8 mouse cellular contexts compared by ENCODE assay signal in genomic region chr15:102442490-102442889, GRCm38 (mm10). TPM values are rescaled to one million over a fixed set of nuclear protein-coding genes. Genes with fewer than 3 reads are reported as not detected.
DNase-seq lines count a peak whose midpoint lies in the region; ATAC-seq and TF ChIP-seq lines count a peak whose summit lies in the region.

No protein-coding gene starts in this region.

- no peak overlapping the region for H3K4me2 ChIP-seq in embryonic facial prominence, embryonic 13.5 days
- H3K4me2 ChIP-seq in lung, postnatal 0 days (replicated peaks; ENCODE audit: low read depth, low read length) = no peak overlapping the region

- H3K4me1 ChIP-seq in G1E (ENCODE audit: insufficient read depth, low read depth, low read length) = peaks cover 8% of the 10 kb centered on the region
- H3K4me1 ChIP-seq in embryonic facial prominence, embryonic 13.5 days = peaks cover 7% of the 10 kb centered on the region; the same call in 1 of the 2 replicates
- no peaks in the 10 kb centered on the region for H3K4me1 ChIP-seq in lung, postnatal 0 days (ENCODE audit: insufficient read depth, low read depth, low read length)

- H3K36me3 ChIP-seq in G1E (replicated peaks) = peaks cover 6% of the 10 kb centered on the region
- 0 out of 2 replicates have a peak, but pooled peaks cover 6% of the 10 kb centered on the region for H3K36me3 ChIP-seq in embryonic facial prominence, embryonic 13.5 days
- H3K36me3 ChIP-seq in lung, postnatal 0 days (ENCODE audit: insufficient read depth, low read length) = no peaks in the 10 kb centered on the region

- no peak for TF ChIP-seq EP300 in lung, postnatal 0 days (IDR thresholded peaks at IDR 0.05)

- TF ChIP-seq CTCF in G1E (IDR thresholded peaks at IDR 0.05; ENCODE audit: low read depth, low read length) = peak; percentile 81
- peak; percentile 82 for TF ChIP-seq CTCF in lung, postnatal 0 days (IDR thresholded peaks at IDR 0.05)

- H3K27ac ChIP-seq in embryonic facial prominence, embryonic 13.5 days = no peak overlapping the region
- no peak overlapping the region for H3K27ac ChIP-seq in lung, postnatal 0 days (ENCODE audit: low read length)

- DNase-seq in G1E (ENCODE audit: low spot score) = peak; percentile 40
- peak; percentile 88 to 90 for DNase-seq in adrenal gland, postnatal 36 days
- DNase-seq in heart, postnatal 10 days = peak; percentile 89 to 94
- DNase-seq in layer of hippocampus, adult 9-11 months = peak; percentile 84
- DNase-seq in lung, postnatal 0 days (ENCODE audit: low spot score) = peak; percentile 81
- DNase-seq in right cerebral cortex, postnatal 25 days = peak; percentile 64
- peak; percentile 77 for DNase-seq in yolk sac, embryonic 10.5 days (ENCODE audit: low spot score)

- H3K4me3 ChIP-seq in G1E (ENCODE audit: low read depth, low read length) = no peak overlapping the region
- no peak overlapping the region for H3K4me3 ChIP-seq in embryonic facial prominence, embryonic 13.5 days
- H3K4me3 ChIP-seq in lung, postnatal 0 days (ENCODE audit: low read depth, low read length) = no peak overlapping the region

- H3K27me3 ChIP-seq in G1E (ENCODE audit: insufficient read depth, low read length) = peaks cover 25% of the 10 kb centered on the region
- H3K27me3 ChIP-seq in embryonic facial prominence, embryonic 13.5 days = no peaks in the 10 kb centered on the region
- H3K27me3 ChIP-seq in lung, postnatal 0 days (replicated peaks; ENCODE audit: insufficient read depth, low read length) = no peaks in the 10 kb centered on the region

- H3K9ac ChIP-seq in embryonic facial prominence, embryonic 13.5 days = 0 out of 2 replicates have a peak overlapping the region, but pooled peaks have one; percentile 11
- no peak overlapping the region for H3K9ac ChIP-seq in lung, postnatal 0 days (replicated peaks; ENCODE audit: low read depth)

- no peak for ATAC-seq in G1E (ENCODE audit: extremely low read depth, insufficient number of reproducible peaks, low FRiP score, poor library complexity, severe bottlenecking)
- no peak for ATAC-seq in embryonic facial prominence, embryonic 13.5 days (ENCODE audit: insufficient number of reproducible peaks, insufficient read depth, low FRiP score, low TSS enrichment, low read depth)
- peak; percentile 63 for ATAC-seq in lung, postnatal 0 days

- WGBS in embryonic facial prominence, embryonic 13.5 days = 50% methylated on average over 2 of the region's 2 CpGs
- 50% methylated on average over 2 of the region's 2 CpGs for WGBS in lung, postnatal 0 days

- H3K9me3 ChIP-seq in G1E (replicated peaks) = no peaks in the 10 kb centered on the region
- no peaks in the 10 kb centered on the region for H3K9me3 ChIP-seq in embryonic facial prominence, embryonic 13.5 days
- no peaks in the 10 kb centered on the region for H3K9me3 ChIP-seq in lung, postnatal 0 days (ENCODE audit: low read length)

- intact Hi-C loops in heart, postnatal 10 days (cut with DNase I) = loop anchor here (1.0 kb wide), 1 partner anchor 60 kb away; no protein-coding TSS in a partner anchor

RNA-seq across cellular contexts. Expression of gene Amhr2, which starts 2.7 kb away (rescaled TPM):
- not detected in 2 replicates for total RNA-seq in G1E (2014; fragmentation: Nextera tagmentation)
- total RNA-seq in G1E (2017) = not detected in 2 replicates
- polyA plus RNA-seq in G1E (2012) = not detected in 2 replicates
- total RNA-seq in adrenal gland, postnatal 36 days (2021) = 1 to 10 TPM; 1.2 to 2.5 TPM
- not detected in 2 replicates for polyA plus RNA-seq in embryonic facial prominence, embryonic 13.5 days (2015; fragmentation: Nextera tagmentation; extraction: Ambion mirVana)
- total RNA-seq in heart, postnatal 10 days (2021) = 1 to 10 TPM in 1 of 2 experiments, under 1 TPM in 1; 0.67 to 1.4 TPM
- 8.3 and 11.0 TPM in 2 replicates for polyA plus RNA-seq in lung, postnatal 0 days (2015; fragmentation: Nextera tagmentation; extraction: Ambion mirVana)

RNA-seq across cellular contexts. Expression of gene Prr13, which starts 16.3 kb away (rescaled TPM):
- total RNA-seq in G1E (2014; fragmentation: Nextera tagmentation) (78.6 and 94.0 TPM in 2 replicates), G1E (2017) (84.1 and 86.0 TPM in 2 replicates)
- 122 and 254 TPM in 2 replicates for polyA plus RNA-seq in G1E (2012)
- 100 to 1,000 TPM; 112 to 116 TPM for total RNA-seq in adrenal gland, postnatal 36 days (2021)
- polyA plus RNA-seq in embryonic facial prominence, embryonic 13.5 days (2015; fragmentation: Nextera tagmentation; extraction: Ambion mirVana) = 74.8 and 79.2 TPM in 2 replicates
- 10 to 100 TPM; 23.3 to 27.3 TPM for total RNA-seq in heart, postnatal 10 days (2021)
- polyA plus RNA-seq in lung, postnatal 0 days (2015; fragmentation: Nextera tagmentation; extraction: Ambion mirVana) = 110 and 128 TPM in 2 replicates

RNA-seq across cellular contexts. Expression of gene Pcbp2, which starts 27.8 kb away (rescaled TPM):
- total RNA-seq in G1E (2014; fragmentation: Nextera tagmentation) = 1,640 and 1,748 TPM in 2 replicates
- total RNA-seq in G1E (2017) = 202 and 214 TPM in 2 replicates
- polyA plus RNA-seq in G1E (2012) = 660 and 876 TPM in 2 replicates
- 100 to 1,000 TPM; 724 to 759 TPM for total RNA-seq in adrenal gland, postnatal 36 days (2021)
- 262 and 269 TPM in 2 replicates for polyA plus RNA-seq in embryonic facial prominence, embryonic 13.5 days (2015; fragmentation: Nextera tagmentation; extraction: Ambion mirVana)
- total RNA-seq in heart, postnatal 10 days (2021) = 100 to 1,000 TPM; 547 to 592 TPM
- polyA plus RNA-seq in lung, postnatal 0 days (2015; fragmentation: Nextera tagmentation; extraction: Ambion mirVana) = 154 and 157 TPM in 2 replicates

RNA-seq across cellular contexts. Expression of gene Sp1, which starts 36.5 kb away (rescaled TPM):
- total RNA-seq in G1E (2014; fragmentation: Nextera tagmentation) (92.4 and 93.8 TPM in 2 replicates), G1E (2017) (42.3 and 50.5 TPM in 2 replicates)
- polyA plus RNA-seq in G1E (2012) = 16.4 and 35.8 TPM in 2 replicates
- total RNA-seq in adrenal gland, postnatal 36 days (2021) = 10 to 100 TPM; 78.9 to 79.7 TPM
- polyA plus RNA-seq in embryonic facial prominence, embryonic 13.5 days (2015; fragmentation: Nextera tagmentation; extraction: Ambion mirVana) = 12.3 and 14.1 TPM in 2 replicates
- total RNA-seq in heart, postnatal 10 days (2021) = 10 to 100 TPM; 57.7 to 68.4 TPM
- 7.3 and 8.6 TPM in 2 replicates for polyA plus RNA-seq in lung, postnatal 0 days (2015; fragmentation: Nextera tagmentation; extraction: Ambion mirVana)

Comparison
In these comparisons a context has a peak if more than half of its experiments do, and no peak if none do; other contexts are left out.
1. DNase-seq: peak in every context shown above with its lines; median percentile 92 in heart, postnatal 10 days; 89 in adrenal gland, postnatal 36 days; 84 in layer of hippocampus, adult 9-11 months; 81 in lung, postnatal 0 days; 77 in yolk sac, embryonic 10.5 days; 64 in right cerebral cortex, postnatal 25 days; 40 in G1E.